Mouse (Mus musculus) bone marrow, adult 2 months (tissue): ENCODE measurements around the gene Itgb7. TPM values are rescaled to one million over a fixed set of nuclear protein-coding genes. Genes with fewer than 3 reads are reported as not detected.
A peak's percentile ranks its signal among the peaks of the same experiment; 100 is the strongest.

Experiments used
- H3K27ac ChIP-seq: fragments of 200-500 bp; 2 replicates; pipeline ENCODE4 v1.5.1; 2012; ENCODE audit warnings: low read depth, mild to moderate bottlenecking, control low read depth, inconsistent platforms, low read length; ENCODE audit not compliant: control insufficient read depth, poor library complexity, insufficient read depth
- H3K4me1 ChIP-seq: fragments of 200-500 bp; 2 replicates; pipeline ENCODE4 v1.6.1; 2011; ENCODE audit warnings: low read length; ENCODE audit not compliant: control insufficient read depth, insufficient read depth
- H3K4me3 ChIP-seq: fragments of 200-500 bp; replicated peaks from 2 replicates; pipeline ENCODE3; 2011; ENCODE audit warnings: mild to moderate bottlenecking, low read depth, low read length, control low read depth; ENCODE audit not compliant: control insufficient read depth
- CTCF ChIP-seq: fragments of 200-500 bp; IDR thresholded peaks from 2 replicates; pipeline ENCODE4 v1.5.1; 2011; ENCODE audit warnings: low read length, control low read depth; ENCODE audit not compliant: control insufficient read depth, insufficient read depth
- POLR2A ChIP-seq: fragments of 200-500 bp; IDR thresholded peaks from 2 replicates; pipeline ENCODE4 v1.6.1; 2011; ENCODE audit warnings: low read depth, mild to moderate bottlenecking, control low read depth, low read length, borderline replicate concordance; ENCODE audit not compliant: control insufficient read depth
- WGBS: fragments of 180-500 bp; shearing (Covaris S2); methylation state at CpG from one replicate; pipeline ENCODE4 v1.1.7; 2018; 5-methylcytosine and 5-hydroxymethylcytosine counted together
- polyA plus RNA-seq: library from polyadenylated mRNA; stranded (reverse); fragments of >200 nt; gene quantifications from 2 replicates; pipeline ENCODE4 v1.2.4, GENCODE M21; 2011; ENCODE audit warnings: low replicate concordance; ENCODE audit not compliant: missing spikeins, insufficient read depth, insufficient read length

Gene Itgb7
- polyA plus RNA-seq, 1 experiment: 140 TPM

GRCm38 (mm10) chr15:102255547-102256255, 24.0 kb upstream of the Itgb7 start:
- H3K4me1 ChIP-seq: no peaks in the 10 kb centered on the region
- TF ChIP-seq POLR2A: no peak
- TF ChIP-seq CTCF: no peak
- H3K27ac ChIP-seq: no peak overlapping the region
- 69% methylated on average over 14 of the region's 14 CpGs for WGBS
- no peak overlapping the region for H3K4me3 ChIP-seq

- no peak for TF ChIP-seq CTCF
- no peak for TF ChIP-seq POLR2A
- no peak overlapping the region for H3K27ac ChIP-seq
- H3K4me1 ChIP-seq: no peaks in the 10 kb centered on the region
- H3K4me3 ChIP-seq: no peak overlapping the region
- WGBS: 80% methylated on average over 5 of the region's 5 CpGs
These were observed 18.8 kb upstream of the Itgb7 start for GRCm38 (mm10) chr15:102250521-102250920.

- TF ChIP-seq CTCF (no peak), POLR2A (no peak)
- H3K27ac ChIP-seq: no peak overlapping the region
- H3K4me3 ChIP-seq: no peak overlapping the region
- WGBS: 80% methylated on average over 9 of the region's 9 CpGs
- no peaks in the 10 kb centered on the region; the same call in 1 of the 2 replicates for H3K4me1 ChIP-seq
These were observed 18.2 kb upstream of the Itgb7 start for GRCm38 (mm10) chr15:102249967-102250366.

- no peaks in the 10 kb centered on the region; the same call in 1 of the 2 replicates for H3K4me1 ChIP-seq
- TF ChIP-seq CTCF (no peak), POLR2A (no peak)
- 12% methylated on average over 13 of the region's 13 CpGs for WGBS
- no peak overlapping the region for H3K27ac ChIP-seq
- no peak overlapping the region for H3K4me3 ChIP-seq
These were observed 17.5 kb upstream of the Itgb7 start for GRCm38 (mm10) chr15:102249251-102249691.

GRCm38 (mm10) chr15:102248812-102249191, 17.1 kb upstream of the Itgb7 start:
- Histone ChIP-seq H3K27ac (no peak overlapping the region), H3K4me3 (no peak overlapping the region), H3K4me1 (peaks cover 1% of the 10 kb centered on the region; the same call in 1 of the 2 replicates)
- WGBS: 35% methylated on average over 3 of the region's 3 CpGs
- no peak for TF ChIP-seq CTCF
- TF ChIP-seq POLR2A: no peak

GRCm38 (mm10) chr15:102248131-102248811, 16.5 kb upstream of the Itgb7 start:
- Histone ChIP-seq H3K27ac (peak overlapping the region; percentile 91; the same call in 1 of the 2 replicates), H3K4me1 (peaks cover 1% of the 10 kb centered on the region; the same call in 1 of the 2 replicates), H3K4me3 (peak overlapping the region; percentile 35)
- WGBS: 12% methylated on average over 8 of the region's 8 CpGs
- TF ChIP-seq POLR2A: no peak
- TF ChIP-seq CTCF: no peak

- under 1% methylated on average over 58 of the region's 65 CpGs for WGBS
- H3K27ac ChIP-seq: peak overlapping the region; percentile 91
- peak overlapping the region; percentile 67 for H3K4me3 ChIP-seq
- peaks cover 1% of the 10 kb centered on the region; the same call in 1 of the 2 replicates for H3K4me1 ChIP-seq
- 0 out of 2 replicates have a peak, but pooled peaks have one; percentile 7 for TF ChIP-seq POLR2A
- TF ChIP-seq CTCF: no peak
These were observed 15.7 kb upstream of the Itgb7 start for GRCm38 (mm10) chr15:102247252-102248130.
